Mouse (Mus musculus) v-Abl transformed pro-B cells (cell line): ENCODE data around the gene Zfp654.

Source experiments
- in situ Hi-C, 2 experiments: fragments of 400-800 bp; cut with MboI; formaldehyde crosslinking; loops; one replicate each; pipeline ENCODE4 v1.15.1; 2025; ENCODE audit not compliant: unreplicated experiment in 2 of 2

The Zfp654 gene

DNA sequence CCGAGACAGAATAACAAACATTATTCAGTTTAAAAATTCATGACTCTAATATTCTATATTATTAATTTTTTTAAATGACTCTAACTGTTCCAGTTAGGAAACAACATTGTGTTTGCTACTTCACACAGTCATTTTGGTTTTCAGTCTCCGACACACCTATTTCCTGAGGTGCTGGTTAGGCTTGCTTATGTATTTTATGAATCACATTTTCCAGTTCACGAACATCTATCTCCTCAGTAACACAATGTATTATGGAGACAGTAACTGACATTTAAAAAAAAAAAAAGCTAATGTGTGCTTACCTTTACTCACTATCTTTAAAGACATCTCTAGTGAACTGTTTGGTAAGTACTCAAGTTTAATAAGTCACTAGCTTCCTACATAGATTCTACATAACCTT lies 61.7 kb downstream of the Zfp654 start:
- in situ Hi-C loops = loop anchor here in 1 of 2 experiments (5.0 kb wide), 1 partner anchor 48 kb away; no protein-coding TSS in a partner anchor

DNA sequence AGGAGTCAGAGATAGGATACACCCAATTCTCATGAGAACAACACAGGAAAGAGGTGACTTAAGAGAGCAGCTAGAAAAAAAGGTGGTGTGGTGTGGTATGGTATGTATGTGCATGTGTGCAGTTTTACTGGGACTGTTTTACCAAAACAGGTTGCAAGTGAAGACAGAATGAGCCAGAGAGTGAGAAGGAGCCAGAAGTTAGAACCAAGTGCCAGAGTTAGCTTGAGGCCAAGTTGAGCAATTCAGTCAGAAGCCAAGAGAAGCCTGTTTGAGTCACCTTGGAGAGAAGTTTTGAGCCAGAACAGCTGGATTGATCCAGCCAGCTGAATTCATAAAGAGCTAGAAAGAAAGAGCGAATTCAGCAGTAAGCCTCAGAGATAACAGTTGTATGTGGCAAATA lies 75.9 kb downstream of the Zfp654 start:
- in situ Hi-C loops = loop anchor here in 1 of 2 experiments (10.0 kb wide), 1 partner anchor 49 kb away; no protein-coding TSS in a partner anchor

DNA sequence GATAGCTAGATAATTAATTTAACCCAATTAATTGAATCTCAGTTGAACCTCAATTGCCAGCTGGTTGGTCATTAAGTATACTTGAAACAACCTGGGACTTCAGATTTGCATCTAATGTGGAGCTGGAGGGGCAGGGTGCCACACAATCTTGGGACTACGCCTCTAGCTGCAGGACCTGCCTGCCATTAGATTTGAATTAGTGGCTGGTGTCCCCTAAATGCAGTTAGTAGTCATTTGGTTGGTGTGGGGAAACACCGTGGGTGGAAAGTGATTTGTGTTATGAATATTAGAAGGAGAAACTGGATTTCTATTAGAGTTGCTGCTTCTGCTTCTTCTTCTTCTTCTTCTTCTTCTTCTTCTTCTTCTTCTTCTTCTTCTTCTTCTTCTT lies 80.0 kb downstream of the Zfp654 start:
- in situ Hi-C loops = loop anchor here in 1 of 2 experiments (10.0 to 25.0 kb wide), 2 partner anchors 53 to 1984 kb away; partner anchors contain the start of gene Nsun3

DNA sequence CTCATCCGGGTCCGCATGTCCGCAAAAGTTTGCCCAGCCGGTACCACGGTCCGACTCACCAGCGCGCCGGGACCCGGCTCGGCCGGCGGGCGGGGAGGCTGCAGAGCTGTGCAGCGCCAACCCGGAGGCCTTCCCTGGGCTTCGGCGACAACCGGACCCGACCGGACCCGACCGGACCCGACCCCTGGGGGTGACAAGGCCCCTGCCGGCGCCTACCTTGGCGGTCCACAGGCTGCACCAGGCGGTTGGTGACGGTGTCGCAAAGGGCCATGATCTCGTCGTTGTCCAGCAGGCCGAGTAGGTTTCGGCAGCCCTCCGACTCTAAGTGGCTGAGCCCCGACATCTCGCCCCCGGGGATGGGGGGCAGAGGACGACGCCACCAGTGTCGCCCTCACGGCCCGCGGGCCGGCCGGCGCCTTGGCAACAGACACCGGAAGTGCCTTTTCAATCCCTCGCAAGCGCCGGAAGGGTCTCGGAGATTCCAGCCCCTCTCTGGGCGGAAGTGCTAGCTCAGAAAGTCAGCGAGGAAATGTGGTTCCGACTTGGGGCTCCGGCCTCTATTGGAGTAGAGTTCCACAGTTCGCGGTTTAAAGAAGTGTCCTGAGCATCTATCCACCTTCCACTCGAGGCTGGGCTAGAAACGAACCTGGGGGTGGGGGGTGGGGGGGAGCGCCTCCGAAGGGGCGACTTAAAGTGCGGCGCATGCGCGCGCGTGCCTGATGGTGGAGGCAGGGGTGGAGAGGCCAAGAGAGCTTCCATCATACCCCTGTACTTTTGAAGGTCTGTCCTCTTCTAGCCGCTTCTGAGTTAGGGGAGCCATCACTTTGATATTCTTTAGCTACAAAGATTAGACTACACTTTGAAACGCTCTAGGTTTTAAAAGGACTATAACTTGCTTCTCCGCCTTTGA lies 80.7 kb downstream of the Zfp654 start, which contains the start of gene 4930453N24Rik:
Gene 4930453N24Rik, minus strand, starts transcription at position 641 of the 910 bp plus-strand sequence.
- in situ Hi-C loops = loop anchor here in 1 of 2 experiments (10.0 to 25.0 kb wide), 2 partner anchors 54 to 1983 kb away; partner anchors contain the start of gene Nsun3

DNA sequence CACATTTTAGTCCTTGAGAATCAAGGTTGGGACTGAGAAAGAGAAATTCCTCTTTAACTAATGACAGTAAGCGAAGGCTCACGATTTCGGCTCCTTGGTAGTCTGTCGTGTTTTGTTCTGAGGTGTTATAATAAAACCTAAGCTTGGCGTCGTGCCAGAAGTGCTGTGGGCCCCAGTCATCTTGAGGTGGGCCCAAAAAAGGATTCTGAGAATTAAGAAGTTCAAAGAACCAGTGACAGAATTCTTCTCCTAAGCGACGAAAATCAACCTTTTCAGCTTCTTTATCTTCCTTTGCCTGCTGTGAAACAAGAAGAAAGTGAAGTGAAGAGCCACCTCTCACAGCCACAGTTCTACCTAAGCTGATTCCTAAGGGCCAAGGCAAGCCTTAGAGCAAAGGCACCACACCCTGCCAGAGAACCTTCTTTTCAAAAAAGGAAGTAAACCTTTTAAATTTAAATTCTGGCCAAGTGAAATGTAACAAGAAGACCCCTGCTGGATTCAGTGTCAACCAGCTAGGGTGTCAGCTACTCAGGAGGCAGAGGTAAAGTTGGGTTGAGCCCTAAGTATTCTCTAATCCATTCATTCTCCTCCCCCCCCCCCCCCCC lies 84.7 kb downstream of the Zfp654 start:
- in situ Hi-C loops = loop anchor here (5.0 to 25.0 kb wide), 5 partner anchors 108 to 1979 kb away; partner anchors contain the start of gene Nsun3 (in 1 of the 2)

DNA sequence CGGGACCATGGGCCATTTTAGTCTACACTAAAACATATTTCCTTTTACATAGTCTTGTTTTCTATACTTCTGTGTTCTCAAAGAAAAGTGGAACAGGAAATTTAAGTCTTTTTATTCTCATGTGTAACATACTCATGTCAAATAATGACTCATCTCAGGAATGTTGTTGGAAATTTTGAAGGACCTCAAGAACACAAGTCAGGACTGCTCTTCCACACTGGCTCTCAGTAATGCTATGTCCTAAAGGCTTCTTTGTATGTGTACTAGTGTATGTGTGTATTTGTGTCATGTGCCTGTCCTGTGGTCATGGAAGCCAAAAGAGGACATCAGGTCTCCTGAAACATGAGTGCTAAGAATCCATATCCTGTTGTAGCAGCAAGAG lies 92.2 kb downstream of the Zfp654 start:
- in situ Hi-C loops = loop anchor here (5.0 to 25.0 kb wide), 3 partner anchors 133 to 1972 kb away; partner anchors contain the start of genes Nsun3 (in 1 of the 2) and Pou1f1 (in 1 of the 2)

DNA sequence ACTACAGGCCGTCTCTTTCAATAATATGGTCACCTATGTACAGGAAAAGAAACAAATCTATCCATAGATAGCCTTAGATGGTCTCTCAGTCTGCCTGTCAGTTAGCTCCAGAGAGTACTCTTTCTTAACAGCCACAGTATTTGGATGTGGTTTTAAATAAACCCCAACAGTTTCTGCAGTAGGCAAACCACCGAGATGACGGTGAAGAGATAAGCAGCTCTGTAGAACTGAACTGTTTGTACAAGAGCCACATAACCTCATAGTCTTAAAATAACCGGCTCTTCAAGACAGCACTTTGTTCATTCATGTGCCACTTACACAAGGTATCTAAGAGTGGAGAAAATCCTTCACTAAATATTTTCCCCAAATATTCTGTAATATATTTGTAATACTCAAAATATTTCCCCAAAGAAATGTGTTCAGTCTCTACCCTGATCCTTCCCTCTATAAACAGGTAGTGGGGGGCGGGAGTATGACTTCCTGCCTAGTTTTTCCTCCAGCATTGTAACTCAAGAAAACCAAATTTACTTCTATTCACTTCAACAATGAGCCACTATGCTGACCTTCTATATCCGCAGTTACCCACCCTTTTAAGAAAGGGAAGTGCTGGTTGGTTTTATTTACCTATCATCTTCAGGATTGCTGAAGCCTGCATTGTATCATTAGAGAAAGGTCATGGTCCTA lies 92.7 kb downstream of the Zfp654 start:
- in situ Hi-C loops = loop anchor here (5.0 to 25.0 kb wide), 3 partner anchors 134 to 1971 kb away; partner anchors contain the start of genes Nsun3 (in 1 of the 2) and Pou1f1 (in 1 of the 2)

DNA sequence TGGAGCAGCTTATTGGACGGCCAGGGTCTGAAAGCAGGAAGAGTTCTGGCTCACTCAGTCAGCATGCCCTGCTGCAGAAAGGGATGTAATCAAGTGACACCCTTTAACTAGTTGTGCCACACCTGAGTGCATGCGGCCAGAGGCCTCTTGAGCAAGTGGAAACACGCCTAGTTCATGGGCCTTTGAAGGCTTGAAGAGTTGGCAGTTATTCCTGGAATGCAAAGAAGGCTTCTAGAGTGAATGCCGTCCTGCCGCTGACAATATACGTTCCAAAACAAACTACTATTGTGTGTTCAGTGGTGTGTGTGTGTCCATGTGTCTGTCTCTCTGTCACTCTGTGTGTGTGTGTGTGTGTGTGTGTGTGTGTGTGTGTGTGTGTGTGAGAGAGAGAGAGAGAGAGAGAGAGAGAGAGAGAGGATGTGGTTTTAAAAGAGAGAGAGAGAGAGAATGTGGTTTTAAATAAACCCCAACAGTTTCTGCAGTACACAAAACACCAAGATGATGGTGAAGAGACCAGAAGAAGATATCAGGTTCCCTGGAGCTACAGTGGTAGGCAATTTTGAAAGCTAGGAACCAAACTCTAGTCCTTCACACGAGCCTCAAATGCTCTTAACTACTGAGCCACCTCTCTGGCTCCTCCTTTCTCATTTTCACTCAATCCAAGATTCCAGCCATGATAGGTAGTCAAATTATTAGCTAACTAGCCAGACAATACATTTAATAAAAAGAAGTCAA lies 93.6 kb downstream of the Zfp654 start:
- in situ Hi-C loops = loop anchor here (5.0 to 25.0 kb wide), 3 partner anchors 134 to 1971 kb away; partner anchors contain the start of genes Nsun3 (in 1 of the 2) and Pou1f1 (in 1 of the 2)

DNA sequence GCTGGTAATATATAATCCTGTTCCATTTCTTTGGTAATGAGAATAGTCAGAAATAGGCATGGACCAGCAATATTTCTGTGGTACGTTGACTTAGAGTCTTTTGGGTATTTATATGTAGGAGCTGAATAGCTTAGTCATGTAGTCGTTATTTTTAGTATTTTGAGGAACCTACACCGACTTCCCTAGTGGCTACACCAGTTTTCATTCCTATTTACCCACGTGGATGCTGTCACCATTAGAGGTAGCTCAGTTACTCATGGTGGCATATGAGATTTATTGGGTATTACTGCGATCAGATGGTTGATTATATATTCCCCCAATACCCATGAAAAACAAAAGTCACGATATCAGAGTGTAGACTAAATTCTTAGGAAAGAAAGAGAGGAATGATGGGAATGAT lies 95.1 kb downstream of the Zfp654 start:
- in situ Hi-C loops = loop anchor here (5.0 to 25.0 kb wide), 3 partner anchors 136 to 1969 kb away; partner anchors contain the start of genes Nsun3 (in 1 of the 2) and Pou1f1 (in 1 of the 2)

DNA sequence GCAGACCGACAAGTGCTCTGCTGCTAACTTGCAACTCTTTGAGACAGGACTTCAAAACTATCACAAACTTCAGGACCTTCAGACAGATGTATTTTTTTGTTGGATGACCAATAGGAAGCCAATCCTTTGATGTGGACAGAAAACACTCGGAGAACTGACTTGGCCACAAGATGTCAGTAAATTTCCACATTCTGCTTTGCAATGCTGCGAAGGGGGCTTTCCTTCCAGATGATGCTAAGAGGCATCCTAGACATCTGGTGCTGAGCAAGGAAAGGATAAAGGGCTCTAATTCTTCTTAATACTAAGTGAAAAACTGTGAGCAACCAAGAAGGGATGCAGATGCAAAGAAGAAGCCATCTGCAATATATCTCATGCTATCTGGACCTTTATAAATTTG lies 96.7 kb downstream of the Zfp654 start:
- in situ Hi-C loops = loop anchor here (5.0 to 25.0 kb wide), 3 partner anchors 138 to 1967 kb away; partner anchors contain the start of genes Nsun3 (in 1 of the 2) and Pou1f1 (in 1 of the 2)

DNA sequence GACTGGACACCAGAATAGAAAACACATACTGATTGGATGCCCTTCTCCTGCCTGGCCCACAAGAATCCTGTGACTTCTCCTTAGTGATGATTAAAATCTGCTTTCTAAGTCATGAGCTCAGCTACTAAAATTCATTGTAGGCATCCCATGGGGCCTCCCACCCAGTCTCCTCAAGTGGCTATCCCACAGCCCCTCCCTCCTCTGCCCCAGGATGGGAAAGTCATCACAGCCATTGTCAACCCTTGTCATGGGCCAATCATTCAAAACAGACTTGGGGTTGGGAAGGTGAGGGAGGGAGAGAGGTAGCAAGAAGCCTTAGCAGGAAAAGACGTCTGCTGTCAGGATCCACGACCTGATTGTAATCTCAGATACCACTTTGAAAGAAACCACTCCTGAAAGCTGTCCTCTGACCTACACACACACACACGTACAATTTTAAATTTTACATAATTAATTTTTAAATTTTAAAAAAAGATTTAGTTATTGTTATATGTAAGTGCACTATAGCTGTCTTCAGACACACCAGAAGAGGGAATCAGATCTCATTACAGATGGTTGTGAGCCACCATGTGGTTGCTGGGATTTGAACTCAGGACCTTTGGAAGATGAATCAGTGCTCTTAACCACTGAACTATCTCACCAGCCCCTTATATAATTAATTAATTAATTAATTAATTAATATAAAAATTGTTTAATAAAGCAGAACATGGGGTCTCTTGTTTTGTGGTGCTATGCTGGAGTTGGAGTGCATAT lies 97.3 kb downstream of the Zfp654 start:
- in situ Hi-C loops = loop anchor here (10.0 to 25.0 kb wide), 2 partner anchors 771 to 1967 kb away; partner anchors contain the start of genes Nsun3 (in 1 of the 2) and Pou1f1 (in 1 of the 2)

DNA sequence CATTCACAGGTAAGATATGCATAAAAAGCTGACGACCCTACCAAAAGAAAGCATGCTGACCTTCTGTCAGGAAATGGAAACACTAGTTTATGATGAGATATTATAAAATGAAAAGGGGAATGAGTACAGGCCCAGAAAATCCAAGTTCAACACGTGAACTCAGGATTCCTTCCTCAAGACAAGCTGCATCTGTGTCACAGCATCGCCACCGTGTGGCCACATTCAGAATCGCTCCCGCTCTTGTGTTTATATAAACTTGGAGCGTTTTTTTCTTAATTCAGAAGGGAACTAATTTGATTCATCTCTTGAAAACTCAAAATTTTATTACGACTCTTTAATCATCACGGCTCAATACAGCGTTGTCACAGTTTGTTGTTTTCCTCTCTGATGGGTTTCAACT lies 103.2 kb downstream of the Zfp654 start:
- in situ Hi-C loops = loop anchor here (10.0 to 25.0 kb wide), 4 partner anchors 873 to 1803 kb away; no protein-coding TSS in a partner anchor

DNA sequence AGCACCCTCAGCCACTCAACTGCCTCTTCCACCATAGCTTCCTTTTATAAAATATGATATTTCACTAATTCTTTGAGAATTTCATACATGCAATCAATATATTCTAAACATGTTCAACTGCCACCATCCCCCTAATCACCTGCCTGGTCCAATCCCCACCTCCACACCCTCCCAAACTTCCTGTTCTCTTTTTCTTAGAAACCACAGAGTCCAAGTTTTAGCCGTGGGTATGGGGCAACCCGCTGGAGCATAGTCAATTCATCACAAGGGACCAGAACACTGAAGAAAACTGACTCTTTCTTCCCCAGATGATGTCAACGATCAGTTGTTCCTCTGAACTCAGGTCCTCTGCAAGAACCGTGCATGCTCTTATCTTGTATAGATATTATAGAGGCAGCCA lies 106.4 kb downstream of the Zfp654 start:
- in situ Hi-C loops = loop anchor here (10.0 to 25.0 kb wide), 4 partner anchors 870 to 1800 kb away; no protein-coding TSS in a partner anchor

DNA sequence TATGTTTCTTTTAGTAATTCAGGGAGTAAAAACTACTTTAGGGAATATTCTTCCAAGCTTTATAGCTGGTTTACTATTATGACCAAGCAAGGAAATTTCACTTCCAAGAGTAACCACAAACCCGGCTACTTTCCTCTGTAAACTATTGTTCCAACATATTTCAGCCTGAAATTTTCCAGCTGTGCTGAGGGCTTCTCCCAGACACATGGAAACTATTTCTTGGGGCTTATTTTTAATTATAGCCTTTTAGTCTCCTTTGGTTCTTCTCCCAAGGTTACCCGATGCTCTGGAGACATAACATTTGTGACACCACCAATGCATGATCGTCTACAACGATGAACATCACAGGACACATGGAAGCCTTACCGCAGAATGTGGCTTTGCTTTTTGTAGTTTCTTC lies 114.2 kb downstream of the Zfp654 start:
- in situ Hi-C loops = loop anchor here in 1 of 2 experiments (25.0 kb wide), 1 partner anchor 1275 kb away; no protein-coding TSS in a partner anchor
